Mouse (Mus musculus) right cerebral cortex, postnatal 4 days (tissue): ENCODE data around the gene Nipsnap2.
"Not testable (repeated sequence)": the region's sequence is repeated elsewhere in the genome, so short reads cannot be mapped to it uniquely, and the experiment has no call there.

Experiments
- DNase-seq: peaks from one replicate; pipeline ENCODE4 v3.0.0-alpha.2; 2022

The Nipsnap2 gene

DNA sequence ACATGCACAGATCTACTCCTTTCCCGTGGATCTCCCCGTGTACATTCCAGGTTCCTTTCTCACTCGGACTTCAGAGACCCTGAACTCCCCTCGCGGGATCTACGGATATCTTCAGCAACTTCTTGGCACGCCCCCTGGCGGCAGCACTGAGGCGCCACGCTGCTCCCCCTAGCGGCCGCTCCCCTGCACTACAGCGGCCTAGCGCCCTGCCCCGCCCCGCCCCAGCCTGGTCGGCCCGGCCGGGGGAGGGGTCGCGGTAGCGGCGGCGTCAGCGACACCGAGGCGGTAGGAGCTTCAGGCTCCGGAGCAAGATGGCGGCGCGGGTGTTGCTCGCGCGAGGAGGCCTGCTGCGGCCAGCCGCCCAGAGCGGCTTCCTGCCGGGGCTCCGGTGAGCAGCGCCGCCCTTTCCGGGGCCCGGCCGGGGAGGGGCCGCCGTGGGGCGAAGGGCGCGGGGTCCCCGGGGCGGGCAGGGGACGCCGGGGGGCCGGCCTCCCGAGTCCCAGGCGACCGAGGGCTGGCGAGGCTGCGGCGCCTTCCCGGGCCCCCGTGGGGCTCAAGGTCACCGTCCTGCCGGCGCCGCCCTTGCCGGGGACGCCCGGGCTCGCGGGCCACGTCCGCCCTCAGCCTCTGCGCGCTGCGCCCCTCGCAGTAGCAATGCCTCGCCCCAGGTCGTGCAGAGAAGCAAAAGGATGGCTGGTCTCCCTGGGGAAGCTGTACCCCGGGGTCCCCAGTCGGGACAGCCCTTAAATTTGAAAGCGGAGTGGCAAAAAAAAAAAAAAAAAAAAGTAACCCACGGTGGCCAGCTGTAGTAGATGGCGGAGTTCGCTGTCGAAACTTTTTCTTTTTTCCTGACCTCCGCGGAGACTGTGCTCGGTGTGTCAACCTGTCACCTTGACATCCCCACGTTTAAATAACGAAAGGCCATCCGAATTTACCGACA lies at the start of gene Nipsnap2:
Gene Nipsnap2 (plus strand): TSS at position 230 of the 940 bp plus-strand sequence.
- DNase-seq: peak; percentile 90

DNA sequence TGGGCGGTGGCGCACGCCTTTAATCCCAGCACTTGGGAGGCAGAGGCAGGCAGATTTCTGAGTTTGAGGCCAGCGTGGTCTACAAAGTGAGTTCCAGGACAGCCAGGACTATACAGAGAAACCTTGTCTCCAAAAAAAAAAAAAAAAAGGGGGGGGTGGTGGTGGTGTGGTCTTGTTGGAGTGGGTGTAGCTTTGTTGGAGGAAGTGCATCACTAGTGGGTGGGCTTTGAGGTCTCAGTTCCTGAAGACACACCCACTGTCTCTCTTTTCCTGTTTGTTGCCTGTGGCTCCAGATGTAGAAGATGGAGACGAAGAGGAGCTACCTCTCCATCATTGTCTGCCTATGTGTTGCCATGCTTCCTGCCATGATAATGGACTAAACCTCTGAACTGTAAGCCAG lies 39.7 kb upstream of the Nipsnap2 start:
- not testable (repeated sequence) for DNase-seq

DNA sequence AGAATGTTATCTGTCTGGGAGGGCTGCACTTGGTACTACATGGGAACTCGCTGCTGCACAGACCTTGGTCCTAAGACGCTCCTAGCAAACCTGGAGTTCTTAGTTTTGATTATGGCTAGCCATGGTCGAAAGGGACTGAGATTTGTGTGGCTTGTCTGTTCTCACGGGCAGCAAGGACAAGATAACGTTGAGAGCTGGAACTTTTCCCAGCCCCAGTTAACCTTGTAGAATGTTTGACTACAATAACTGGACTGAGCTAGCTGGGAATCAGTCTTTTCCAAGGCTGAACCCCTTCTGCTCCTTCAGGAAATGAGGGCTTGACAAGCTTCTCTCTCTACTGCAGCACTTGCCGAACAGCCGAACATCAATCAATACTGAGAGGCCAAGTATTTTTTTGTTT lies 37.2 kb upstream of the Nipsnap2 start:
- no peak for DNase-seq

DNA sequence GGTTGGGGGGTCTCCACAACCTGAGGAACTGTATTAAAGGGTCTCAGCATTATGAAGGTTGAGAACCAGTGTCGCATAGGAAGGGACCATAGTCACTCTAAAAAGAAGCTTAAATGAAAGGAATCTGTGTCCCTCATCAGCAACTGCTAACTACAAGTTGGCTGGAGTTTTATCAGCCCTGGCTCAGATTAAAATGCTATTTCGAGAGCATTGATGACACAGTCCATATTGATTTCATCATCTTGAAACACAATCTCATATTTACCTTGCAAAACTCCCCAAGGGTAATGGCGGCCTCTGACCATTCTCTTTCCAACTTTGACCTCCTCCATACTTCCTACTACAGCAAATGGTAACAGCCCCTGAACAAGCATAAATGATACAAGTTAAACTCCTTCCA lies 34.3 kb upstream of the Nipsnap2 start:
- DNase-seq: no peak

DNA sequence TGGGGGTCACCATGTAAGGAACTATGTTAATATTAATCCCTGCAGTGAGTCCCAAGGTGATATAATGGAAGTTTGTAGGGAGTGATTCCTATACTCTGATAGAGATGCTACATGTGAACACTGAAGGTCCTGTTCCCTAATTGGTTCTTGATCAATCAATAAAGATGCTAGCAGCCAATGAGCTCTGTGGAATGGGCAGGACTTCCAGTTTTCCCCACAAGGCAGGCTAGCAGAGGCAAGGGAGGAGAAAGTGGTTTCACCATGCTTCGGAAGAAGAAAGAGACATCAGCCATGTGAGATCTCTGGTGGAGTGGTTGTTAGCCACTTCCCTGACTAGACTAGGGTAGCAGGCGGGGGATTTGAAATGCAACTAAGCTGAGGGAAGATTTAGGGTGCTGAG lies 24.4 kb upstream of the Nipsnap2 start:
- DNase-seq: no peak

DNA sequence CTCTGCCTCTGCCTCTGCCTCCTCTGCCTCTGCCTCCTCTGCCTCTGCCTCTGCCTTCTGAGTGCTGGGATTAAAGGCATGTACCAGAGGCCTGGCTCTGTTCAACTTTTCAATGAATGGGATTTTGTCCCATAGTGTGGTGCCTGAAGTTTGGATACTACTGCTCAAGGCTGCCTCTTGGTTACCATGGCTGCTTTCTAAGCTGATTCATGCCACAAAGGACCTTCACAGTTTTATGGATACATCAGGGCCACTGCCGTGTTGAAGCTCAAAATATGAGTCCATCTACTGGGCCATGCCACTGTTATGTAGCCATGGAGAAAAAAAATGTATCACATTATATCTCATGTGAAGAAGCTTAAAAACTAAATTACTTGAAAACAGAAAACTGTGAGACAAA lies 23.2 kb upstream of the Nipsnap2 start:
- DNase-seq: no peak

DNA sequence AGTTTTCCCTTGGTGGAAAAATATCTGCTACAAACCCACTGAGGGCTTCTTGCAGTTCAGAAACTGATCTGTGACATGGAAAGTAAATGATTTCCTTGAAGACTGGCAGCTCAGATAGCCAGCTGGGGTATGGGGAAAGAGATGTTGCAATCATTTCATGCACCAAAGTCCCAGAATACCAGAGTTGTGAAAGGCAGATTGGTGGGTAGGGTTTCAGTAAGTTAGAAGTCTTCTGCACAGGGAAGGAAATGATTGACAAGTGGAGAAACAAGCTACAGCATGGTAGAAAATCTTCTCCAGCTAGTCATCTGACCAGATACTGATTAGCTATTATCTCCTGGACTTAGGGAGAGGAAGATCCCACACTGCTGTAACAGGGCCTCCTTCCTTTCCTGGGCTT lies 21.5 kb upstream of the Nipsnap2 start:
- DNase-seq: no peak

DNA sequence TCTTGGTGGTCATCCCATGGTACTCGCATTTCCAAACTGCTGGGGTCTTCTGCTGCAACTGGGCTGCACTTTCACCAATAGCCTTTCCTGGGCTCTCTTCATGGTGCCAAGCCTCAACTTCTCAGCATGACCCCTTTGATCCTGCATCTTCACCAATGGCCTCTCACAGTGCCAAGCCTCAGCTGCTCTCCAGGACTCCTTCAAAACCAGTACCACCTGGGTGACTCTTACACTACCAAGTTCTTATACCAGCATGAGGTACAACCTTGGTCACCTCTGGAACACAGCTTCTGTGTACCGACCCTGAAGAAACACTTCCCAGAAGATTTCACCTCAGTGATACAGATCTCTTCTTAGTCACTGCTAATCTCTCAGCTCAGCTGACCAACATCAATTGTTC lies 16.5 kb upstream of the Nipsnap2 start, which contains the start of gene Sept14:
Gene Sept14 (minus strand): TSS at position 101 of the 400 bp plus-strand sequence.
- no peak for DNase-seq

DNA sequence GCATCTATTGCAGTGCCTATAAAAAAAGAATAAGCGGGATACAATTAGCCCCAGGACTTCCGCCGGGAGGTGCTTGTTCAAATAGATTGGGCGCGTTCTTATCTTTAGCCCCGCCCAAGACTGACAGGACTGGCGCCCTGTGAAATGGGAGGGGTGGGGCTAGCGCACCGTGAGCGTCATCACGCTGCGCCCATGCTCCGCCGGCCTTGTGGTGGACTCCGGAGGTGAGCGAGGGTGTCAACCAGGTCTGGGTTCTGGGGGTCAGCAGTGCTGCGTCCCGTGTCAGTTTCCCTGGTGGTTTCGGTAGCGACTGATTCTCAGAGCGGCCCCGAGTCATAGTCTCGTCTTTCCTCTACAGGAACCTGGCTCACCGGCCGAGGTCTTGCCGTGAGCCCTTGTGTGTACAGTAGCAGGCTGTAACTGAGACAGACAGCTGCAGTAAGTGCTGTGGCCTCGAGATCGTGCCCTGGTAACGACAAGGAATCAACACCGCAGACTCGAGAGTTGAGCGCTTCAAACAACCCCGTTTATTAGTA lies 9.5 kb upstream of the Nipsnap2 start, which contains the start of gene Mrps17:
Gene Mrps17 (plus strand): TSS at position 172 of the 536 bp plus-strand sequence.
- peak; percentile 87 for DNase-seq

DNA sequence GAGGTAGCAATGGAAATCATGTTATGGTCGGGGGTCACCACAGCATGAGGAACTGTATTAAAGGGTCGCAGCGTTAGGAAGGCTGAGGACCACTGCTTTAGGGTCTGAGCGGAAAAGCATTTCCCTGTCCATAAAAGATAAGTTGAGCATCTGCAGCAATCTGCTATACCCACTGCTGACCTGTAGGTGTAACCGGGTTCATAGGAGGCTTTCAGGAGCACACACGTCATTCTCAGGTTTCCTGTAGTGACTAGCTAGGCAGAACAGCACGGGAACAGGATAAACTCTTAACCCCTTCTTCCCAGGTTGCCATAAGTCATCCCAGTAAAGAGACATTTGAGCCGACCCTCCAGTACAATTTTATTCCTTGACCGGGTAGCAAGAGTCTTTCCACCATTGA lies 7.8 kb upstream of the Nipsnap2 start:
- no peak for DNase-seq

DNA sequence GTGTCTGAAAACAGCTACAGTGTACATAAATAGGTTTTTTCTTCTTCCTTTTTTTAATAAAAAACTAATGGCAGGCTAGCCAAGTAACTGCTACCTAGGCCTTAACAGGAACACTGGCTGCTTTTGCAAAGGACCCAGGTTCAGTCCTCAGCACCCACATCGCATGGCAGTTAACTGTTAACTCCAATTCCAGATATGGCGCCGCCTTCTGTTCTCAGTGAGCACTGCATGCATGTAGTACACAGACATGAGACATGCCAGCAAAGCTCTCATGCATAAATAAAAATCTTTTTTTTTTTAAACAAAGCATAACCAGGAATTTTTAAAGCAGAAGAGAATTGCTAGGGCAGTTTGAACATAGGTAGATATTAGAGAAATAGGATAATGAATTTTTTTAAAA lies 4.7 kb upstream of the Nipsnap2 start:
- no peak for DNase-seq

DNA sequence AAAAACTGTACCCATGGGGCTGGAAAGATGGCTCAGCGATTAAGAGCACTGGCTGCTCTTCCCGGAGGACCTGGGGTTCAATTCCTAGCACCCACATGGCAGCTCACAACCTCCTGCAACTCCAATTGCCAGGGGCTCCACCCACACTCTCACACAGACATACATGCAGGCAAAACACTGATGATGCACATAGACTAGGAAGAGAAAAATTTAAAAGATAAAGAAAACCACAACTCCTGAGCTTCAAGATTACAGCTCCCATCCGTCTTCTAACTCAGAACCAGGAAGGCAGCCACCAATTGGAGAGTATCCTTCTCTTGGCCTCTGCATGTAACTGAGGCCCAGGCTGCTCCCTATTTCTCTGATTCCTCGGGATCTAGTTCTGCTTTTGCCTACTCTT lies 595 bp upstream of the Nipsnap2 start:
- DNase-seq: no peak

DNA sequence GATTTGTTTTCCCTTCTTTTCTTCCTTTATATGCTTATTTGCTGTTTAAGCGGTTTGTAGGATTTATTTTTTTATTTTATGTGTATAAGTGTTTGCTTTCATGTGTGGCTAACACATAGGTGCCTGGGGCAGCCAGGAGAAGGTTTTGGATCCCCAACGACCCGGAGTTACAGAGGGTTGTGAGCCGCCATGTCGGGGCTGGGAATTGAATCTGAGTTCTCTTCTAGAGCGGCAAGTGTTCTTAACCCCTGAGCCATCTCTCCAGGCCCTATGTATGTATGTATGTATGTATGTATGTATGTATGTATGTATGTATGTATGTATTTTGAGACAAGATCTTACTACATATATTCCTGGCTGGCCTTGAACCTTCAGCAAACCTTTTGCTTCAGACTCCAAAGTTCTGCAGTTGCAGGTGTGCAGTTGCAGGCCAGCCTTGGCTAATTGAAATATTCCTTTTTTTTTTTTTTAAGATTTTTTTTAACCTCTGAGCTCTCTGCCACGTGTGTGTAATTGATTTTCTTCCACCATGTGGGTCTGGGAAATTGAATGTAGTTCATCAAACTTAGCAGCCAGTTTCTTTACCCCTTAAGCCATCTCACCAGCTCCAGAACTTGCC lies 1.0 kb downstream of the Nipsnap2 start:
- peak; percentile 17 for DNase-seq

DNA sequence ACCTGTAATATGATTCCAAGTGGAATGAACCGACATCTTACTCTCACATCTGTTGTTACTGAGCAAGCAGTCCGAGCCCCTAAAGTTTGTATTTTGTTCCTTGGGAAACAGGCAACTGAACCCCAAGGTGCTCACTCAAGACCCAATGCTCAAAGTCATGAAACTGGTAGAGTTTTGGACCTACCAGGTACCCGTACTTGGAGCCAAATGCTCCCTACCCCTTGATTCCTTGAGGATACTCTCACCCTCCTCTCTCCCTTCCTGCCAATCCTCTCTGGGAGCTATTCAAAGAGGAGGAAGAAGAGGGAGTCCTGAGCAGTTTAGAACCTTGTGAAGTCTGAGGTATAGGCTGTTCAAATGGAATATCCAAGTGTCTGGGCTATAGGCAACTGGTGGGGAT lies 1.9 kb downstream of the Nipsnap2 start:
- DNase-seq: no peak

DNA sequence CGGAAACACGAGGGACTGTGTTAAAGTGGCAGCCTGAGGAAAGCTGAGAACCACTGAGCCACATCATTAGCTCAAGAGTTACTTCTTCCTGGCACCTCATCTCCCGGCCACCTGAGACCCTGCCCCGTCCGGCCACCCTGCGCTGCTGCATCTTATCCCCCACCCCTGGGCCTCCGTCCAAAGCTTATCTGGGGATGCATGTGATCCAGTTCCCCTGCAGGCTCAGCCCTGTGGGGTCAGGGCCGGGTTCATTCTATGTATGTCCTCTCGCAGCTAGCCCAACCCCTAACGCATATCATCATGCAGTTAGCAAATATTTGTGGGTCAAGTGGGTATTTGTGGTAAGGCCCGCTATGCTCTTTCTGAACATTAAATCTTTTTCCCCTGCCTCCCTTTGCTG lies 4.4 kb downstream of the Nipsnap2 start:
- no peak for DNase-seq

DNA sequence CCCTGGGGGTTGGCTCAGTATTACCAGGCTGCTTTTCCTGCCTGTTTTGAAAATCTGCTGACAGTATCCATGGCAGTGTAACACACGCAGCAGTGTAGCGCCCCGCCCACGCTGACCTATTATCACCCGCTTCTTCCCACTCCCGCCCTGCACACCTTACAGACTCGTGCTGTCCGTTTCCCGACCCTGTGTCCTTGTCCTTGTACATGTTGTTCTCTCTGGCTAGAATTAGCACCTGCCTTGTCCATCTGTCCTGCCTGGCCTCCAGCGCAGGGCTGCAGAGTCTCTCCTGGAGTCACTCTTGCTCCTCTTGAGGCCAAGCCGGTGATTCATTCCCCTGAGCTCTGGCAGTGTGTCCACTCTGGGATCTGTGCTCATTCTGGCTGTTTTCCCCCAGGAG lies 5.5 kb downstream of the Nipsnap2 start:
- DNase-seq: no peak

DNA sequence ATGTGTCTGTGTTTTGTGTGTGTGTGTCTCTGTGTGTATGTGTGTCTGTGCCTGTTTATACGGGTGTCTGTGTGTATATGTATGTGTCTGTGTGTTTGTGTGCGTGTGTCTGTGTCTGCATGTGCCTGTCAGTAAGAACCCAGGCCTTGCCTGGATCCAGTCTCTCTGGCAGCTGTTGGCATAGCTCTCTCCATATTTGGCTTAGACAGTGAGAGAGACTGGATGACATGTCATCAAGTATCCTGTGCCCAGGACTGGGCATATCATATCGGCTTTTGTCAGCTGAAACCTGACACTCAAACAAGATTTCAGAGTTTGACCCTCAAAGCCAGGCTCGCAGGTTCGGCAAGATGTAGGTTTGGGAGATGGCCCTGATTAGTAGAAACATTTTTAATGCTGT lies 6.2 kb downstream of the Nipsnap2 start:
- no peak for DNase-seq

DNA sequence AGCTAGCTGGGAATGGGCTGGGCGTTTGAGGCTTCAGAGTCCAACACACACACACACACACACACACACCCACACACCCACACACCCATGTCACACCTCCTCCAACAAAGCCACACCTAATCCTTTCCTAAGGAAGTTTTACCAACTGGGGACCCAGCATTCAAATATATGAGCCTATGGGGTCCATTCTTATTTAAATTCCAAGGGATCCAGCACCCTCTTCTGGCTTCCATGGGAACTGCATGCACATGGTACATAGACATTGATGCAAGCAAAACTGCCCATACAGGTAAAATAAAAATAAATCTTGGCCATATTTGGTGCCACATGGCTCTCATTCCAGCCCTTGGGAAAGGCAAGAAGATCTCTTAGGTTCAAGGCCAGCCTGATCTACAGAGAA lies 16.1 kb downstream of the Nipsnap2 start:
- peak; percentile 38 for DNase-seq

DNA sequence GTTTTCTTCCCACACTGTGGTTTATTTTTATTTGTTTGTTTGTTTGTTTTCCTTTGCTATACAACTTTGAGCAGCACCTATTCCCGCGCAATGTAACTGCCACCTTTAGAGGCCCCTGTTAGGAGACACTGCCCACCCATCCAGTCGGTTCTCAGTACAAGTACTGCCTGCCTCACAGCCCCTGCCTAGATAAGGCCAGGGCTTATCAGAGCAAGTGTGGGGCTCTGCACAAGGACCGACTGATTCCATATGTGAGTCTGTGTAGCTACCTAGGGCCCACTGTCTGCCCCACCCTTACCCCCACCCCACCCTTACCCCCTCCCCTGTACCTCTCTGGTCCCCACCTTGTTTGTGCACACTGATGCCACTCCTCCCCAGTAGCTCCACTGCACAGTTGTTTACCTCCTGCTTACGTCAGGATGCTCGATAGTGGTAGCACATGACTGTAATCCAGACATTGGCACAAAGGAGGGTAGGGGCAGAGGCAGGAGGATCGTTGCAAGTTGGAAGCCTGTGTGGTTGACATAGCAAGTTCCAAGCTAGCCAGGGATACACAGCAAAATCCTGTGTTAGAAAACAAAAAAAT lies 18.1 kb downstream of the Nipsnap2 start:
- no peak for DNase-seq

DNA sequence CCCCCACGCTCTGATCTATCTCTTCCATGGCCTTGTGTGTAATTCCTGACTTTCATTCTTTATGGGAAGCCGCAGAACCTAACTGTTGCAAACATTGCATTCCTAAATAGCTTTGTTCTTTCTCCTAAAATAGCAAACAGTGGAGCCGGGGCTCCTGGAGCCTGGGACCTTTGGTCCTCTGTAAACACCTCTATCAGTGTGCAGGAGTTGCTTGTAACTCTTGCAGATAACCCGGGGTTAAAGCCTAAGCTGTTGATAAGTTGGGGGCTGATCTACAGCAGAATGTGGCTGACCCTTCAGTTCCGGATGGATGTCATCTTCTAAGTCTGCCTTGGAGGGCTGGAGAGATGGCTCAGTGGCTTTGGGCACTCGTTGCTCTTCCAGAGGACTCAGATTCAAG lies 19.2 kb downstream of the Nipsnap2 start:
- DNase-seq: no peak

DNA sequence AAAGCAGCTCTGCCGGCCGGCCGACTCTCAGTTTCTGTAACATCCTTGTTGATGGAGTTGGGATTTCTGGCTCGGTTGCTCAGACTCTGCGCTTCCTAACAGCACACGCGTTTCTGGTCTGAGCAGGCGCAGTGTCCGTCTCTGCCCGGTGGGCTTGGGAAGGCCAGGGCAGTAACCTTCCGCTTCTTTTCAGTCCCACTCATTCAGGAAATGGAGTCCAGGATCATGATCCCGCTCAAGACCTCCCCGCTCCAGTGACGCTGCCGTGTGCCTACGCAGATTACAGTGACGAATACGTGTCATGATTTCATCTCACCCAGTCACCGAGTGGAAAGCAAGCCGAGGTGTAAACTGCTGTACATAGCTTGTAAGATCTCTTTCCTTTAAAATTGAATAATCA lies 32.0 kb downstream of the Nipsnap2 start:
- no peak for DNase-seq

DNA sequence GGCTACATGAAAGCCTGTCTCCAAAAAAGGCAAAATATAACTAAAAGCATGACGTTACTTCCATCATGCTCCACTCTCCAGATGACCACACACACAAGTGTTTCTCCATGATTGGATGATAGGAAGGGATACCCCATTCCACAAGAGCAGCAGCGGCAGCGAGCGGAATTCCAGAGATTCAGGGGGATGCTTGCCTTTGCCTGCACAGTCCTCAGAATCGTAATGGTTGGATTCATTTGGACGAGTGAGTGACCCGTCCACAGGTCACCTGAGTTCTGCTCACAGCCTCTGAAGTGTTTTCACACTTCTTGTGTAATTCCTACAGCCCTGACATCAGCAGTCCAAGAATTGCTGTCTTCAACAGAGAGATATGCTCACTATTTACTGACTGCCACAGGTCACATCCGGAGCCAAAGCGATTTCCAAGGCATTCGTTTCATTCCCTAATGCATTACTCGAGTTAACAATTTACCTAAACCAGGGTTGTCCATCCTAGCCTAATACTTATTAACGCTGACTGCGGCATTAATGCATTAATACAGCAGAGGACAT lies 35.1 kb downstream of the Nipsnap2 start:
- no peak for DNase-seq

DNA sequence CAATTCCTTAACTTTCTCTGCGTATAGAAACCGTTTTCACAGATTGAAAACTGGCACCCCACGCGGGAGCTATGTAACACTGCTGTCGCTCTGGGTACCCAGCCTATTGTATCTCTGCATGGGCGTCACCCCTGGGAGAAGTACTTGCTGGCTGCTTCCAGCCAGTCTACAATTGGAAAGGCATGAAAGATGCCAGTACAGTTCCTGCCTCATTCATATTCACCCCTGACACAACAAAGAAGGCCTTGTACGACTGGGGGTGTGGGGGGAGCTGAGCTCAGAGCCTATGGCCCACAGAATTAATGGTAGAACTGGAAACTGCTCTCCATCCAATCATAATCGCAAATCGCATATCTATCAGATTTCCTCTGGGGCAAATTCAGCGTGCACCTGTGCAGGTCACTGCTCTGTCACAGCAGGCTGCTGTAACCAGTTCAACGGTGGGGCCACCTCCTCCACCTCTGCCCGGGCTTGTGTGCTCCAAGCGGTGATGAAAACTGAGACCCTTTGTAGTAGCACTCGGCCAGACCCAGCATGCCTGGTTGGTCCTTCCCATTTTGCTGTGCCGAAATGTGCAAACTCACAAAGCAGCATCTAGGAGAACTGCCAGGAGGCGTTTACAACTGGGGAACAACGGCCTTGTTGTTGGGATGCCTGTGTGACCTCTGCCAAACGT lies 37.1 kb downstream of the Nipsnap2 start:
- peak; percentile 33 for DNase-seq
